Mouse (Mus musculus): ENCODE results near the gene Ltbp2. TPM values are rescaled to one million over a fixed set of nuclear protein-coding genes. Genes with fewer than 3 reads are reported as not detected.

Ltbp2 gene
- polyA plus RNA-seq, 1 experiment from 2014 or later, result 0.10 TPM

DNA sequence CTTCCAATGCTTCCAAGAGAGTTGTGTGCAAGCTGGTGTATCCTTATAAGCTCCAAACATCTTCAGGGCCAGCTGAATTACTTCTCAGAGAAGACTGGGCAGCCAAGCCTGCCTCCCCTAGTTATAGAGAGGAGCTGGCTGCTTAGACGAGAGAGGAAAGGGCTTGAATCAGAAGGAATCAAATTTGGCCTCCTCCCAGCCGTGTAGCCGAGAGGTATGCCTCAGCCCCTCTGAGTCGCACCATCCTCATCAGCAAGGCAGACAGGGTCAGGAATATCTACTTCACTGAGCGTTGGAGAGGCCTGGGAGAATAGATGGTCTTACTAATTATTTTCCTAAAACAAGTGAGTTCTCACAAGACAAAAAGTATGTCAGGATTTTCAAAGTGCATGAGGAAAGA lies 40.7 kb downstream of the Ltbp2 start:
- H3K4me2 ChIP-seq, result no peak overlapping the region
- 72% methylated on average over 5 of the region's 5 CpGs for WGBS (ENCODE audit: insufficient replicate concordance)
- no peaks in the 10 kb centered on the region for H3K36me3 ChIP-seq
- DNase-seq (no peak), ATAC-seq (ENCODE audit: low read depth) (no peak)
- no peak overlapping the region for H3K9ac ChIP-seq
- no peaks in the 10 kb centered on the region for H3K9me3 ChIP-seq (replicated peaks)
- no peak overlapping the region for H3K27ac ChIP-seq
- H3K4me3 ChIP-seq (replicated peaks), result no peak overlapping the region
- peaks cover 8% of the 10 kb centered on the region for H3K4me1 ChIP-seq (replicated peaks)
- peaks cover 16% of the 10 kb centered on the region for H3K27me3 ChIP-seq

DNA sequence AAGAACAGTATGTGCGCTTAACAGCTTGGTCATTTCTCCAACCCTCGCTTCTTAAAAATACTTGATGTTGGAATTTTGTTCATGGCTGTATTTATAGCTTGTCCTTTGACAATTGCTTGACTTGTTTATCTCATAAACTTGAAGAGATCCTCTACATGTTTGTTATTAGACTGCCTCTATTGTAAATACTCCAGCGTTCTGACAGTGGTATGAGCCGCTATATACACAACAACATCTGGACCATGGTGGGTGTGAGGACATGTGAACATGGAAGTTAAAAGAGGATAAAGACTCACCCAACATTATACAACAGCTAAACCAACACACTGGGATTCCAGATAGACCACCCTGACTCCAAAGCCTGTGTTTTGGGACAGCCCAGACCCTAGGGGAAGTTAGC lies 41.6 kb downstream of the Ltbp2 start:
- no peak overlapping the region for H3K9ac ChIP-seq
- no peak overlapping the region for H3K4me2 ChIP-seq
- ATAC-seq (ENCODE audit: low read depth) (no peak), DNase-seq (no peak)
- no peaks in the 10 kb centered on the region for H3K9me3 ChIP-seq (replicated peaks)
- peaks cover 24% of the 10 kb centered on the region for H3K27me3 ChIP-seq
- H3K27ac ChIP-seq, result no peak overlapping the region
- WGBS (ENCODE audit: insufficient replicate concordance), result 82% methylated on average over 4 of the region's 4 CpGs
- H3K4me1 ChIP-seq (replicated peaks), result peaks cover 3% of the 10 kb centered on the region
- H3K36me3 ChIP-seq, result no peaks in the 10 kb centered on the region
- no peak overlapping the region for H3K4me3 ChIP-seq (replicated peaks)

DNA sequence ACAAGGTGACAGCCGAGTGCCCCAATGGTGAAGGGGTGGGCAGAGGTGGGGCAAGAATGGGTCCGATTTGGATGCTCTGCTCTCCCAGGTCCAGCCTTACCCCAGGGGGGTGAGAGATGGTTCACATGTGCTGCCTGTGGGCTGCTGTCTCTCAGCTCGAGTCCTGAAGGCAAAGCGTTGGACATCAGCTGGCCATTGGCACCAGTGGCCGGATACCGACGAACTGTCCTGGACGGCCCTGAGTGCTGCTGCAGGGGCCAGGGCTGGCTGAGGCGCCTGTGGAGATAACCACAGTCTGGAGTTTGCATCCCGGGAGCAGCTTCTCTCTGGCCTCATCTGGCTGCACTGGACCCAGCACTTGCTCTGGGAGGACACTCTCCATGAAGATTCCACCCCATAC lies 44.7 kb downstream of the Ltbp2 start:
- DNase-seq (no peak), ATAC-seq (ENCODE audit: low read depth) (no peak)
- Histone ChIP-seq H3K4me2 (no peak overlapping the region), H3K9me3 (replicated peaks) (no peaks in the 10 kb centered on the region), H3K4me3 (replicated peaks) (no peak overlapping the region), H3K4me1 (replicated peaks) (no peaks in the 10 kb centered on the region), H3K27me3 (peaks cover 48% of the 10 kb centered on the region), H3K36me3 (no peaks in the 10 kb centered on the region), H3K9ac (no peak overlapping the region), H3K27ac (no peak overlapping the region)
- 61% methylated on average over 10 of the region's 10 CpGs for WGBS (ENCODE audit: insufficient replicate concordance)

DNA sequence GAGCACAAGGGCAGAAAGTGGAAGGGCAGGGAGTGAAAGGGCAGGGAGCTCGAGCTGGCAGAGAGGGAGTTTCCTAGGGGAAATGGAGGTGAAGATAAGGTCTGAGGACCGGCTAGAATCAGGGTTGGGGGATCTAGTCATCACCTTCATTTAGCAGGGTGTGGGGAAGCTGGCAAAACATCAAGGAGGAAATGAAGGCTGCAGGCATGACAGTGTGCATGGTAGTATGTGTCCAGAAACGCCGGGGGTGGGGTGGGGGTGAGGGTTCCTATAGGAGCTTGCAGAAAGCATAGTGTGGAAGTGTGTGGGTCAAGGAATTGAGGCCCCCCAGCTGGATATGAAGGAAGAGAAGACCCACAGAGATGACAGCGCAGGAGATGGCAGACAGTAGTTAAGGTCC lies 45.2 kb downstream of the Ltbp2 start:
- Histone ChIP-seq H3K4me2 (no peak overlapping the region), H3K4me3 (replicated peaks) (no peak overlapping the region), H3K27me3 (peaks cover 51% of the 10 kb centered on the region), H3K36me3 (no peaks in the 10 kb centered on the region), H3K27ac (no peak overlapping the region), H3K9ac (no peak overlapping the region), H3K4me1 (replicated peaks) (no peaks in the 10 kb centered on the region), H3K9me3 (replicated peaks) (no peaks in the 10 kb centered on the region)
- ATAC-seq (ENCODE audit: low read depth), result no peak
- 36% methylated on average over 5 of the region's 5 CpGs for WGBS (ENCODE audit: insufficient replicate concordance)
- DNase-seq, result no peak

DNA sequence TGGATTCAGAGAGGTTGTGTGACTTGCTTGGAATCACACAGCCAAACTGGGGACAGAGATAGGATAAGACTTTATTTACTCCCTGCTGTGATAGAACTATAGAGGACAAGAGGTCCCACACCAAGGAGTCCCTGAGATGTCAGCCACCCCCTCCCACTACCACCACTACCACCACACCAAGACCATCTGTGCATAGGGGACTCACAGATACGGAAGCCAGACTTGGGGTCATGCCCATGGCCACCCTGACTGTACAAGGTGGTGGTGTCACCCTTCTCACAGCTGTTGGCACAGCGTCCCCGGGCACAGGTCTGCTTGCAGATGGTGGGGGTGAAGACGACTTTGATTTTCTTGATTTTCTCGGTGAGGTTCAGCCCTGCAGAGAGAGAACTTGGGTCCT lies 45.9 kb downstream of the Ltbp2 start:
- no peak for ATAC-seq (ENCODE audit: low read depth)
- Histone ChIP-seq H3K36me3 (no peaks in the 10 kb centered on the region), H3K4me1 (replicated peaks) (no peaks in the 10 kb centered on the region), H3K4me3 (replicated peaks) (no peak overlapping the region), H3K9me3 (replicated peaks) (no peaks in the 10 kb centered on the region), H3K4me2 (no peak overlapping the region), H3K9ac (no peak overlapping the region), H3K27ac (no peak overlapping the region), H3K27me3 (peaks cover 53% of the 10 kb centered on the region)
- DNase-seq, result no peak
- 64% methylated on average over 5 of the region's 5 CpGs for WGBS (ENCODE audit: insufficient replicate concordance)

GRCm38 (mm10) chr12:84829913-84830312 lies 46.4 kb downstream of the Ltbp2 start:
- no peaks in the 10 kb centered on the region for H3K36me3 ChIP-seq
- ATAC-seq (ENCODE audit: low read depth) (no peak), DNase-seq (no peak)
- no peak overlapping the region for H3K4me3 ChIP-seq (replicated peaks)
- peaks cover 56% of the 10 kb centered on the region for H3K27me3 ChIP-seq
- 69% methylated on average over 10 of the region's 10 CpGs for WGBS (ENCODE audit: insufficient replicate concordance)
- no peak overlapping the region for H3K9ac ChIP-seq
- H3K27ac ChIP-seq, result no peak overlapping the region
- no peaks in the 10 kb centered on the region for H3K4me1 ChIP-seq (replicated peaks)
- H3K9me3 ChIP-seq (replicated peaks), result no peaks in the 10 kb centered on the region
- H3K4me2 ChIP-seq, result no peak overlapping the region

- H3K4me1 ChIP-seq (replicated peaks), result no peaks in the 10 kb centered on the region
- peaks cover 56% of the 10 kb centered on the region for H3K27me3 ChIP-seq
- no peaks in the 10 kb centered on the region for H3K36me3 ChIP-seq
- ATAC-seq (ENCODE audit: low read depth) (no peak), DNase-seq (no peak)
- H3K4me3 ChIP-seq (replicated peaks), result no peak overlapping the region
- no peaks in the 10 kb centered on the region for H3K9me3 ChIP-seq (replicated peaks)
- H3K27ac ChIP-seq, result no peak overlapping the region
- H3K9ac ChIP-seq, result no peak overlapping the region
- no peak overlapping the region for H3K4me2 ChIP-seq
- WGBS (ENCODE audit: insufficient replicate concordance), result 68% methylated on average over 20 of the region's 20 CpGs
These were observed 47.1 kb downstream of the Ltbp2 start for GRCm38 (mm10) chr12:84829109-84829724.

GRCm38 (mm10) chr12:84827384-84827933 lies 48.9 kb downstream of the Ltbp2 start:
- no peak for ATAC-seq (ENCODE audit: low read depth)
- H3K9ac ChIP-seq, result no peak overlapping the region
- no peaks in the 10 kb centered on the region for H3K36me3 ChIP-seq
- H3K4me3 ChIP-seq (replicated peaks), result no peak overlapping the region
- H3K4me1 ChIP-seq (replicated peaks), result no peaks in the 10 kb centered on the region
- WGBS (ENCODE audit: insufficient replicate concordance), result 48% methylated on average over 8 of the region's 8 CpGs
- peaks cover 56% of the 10 kb centered on the region for H3K27me3 ChIP-seq
- no peak for DNase-seq
- H3K27ac ChIP-seq, result no peak overlapping the region
- H3K9me3 ChIP-seq (replicated peaks), result no peaks in the 10 kb centered on the region
- no peak overlapping the region for H3K4me2 ChIP-seq

GRCm38 (mm10) chr12:84824203-84824602 lies 52.1 kb downstream of the Ltbp2 start:
- Histone ChIP-seq H3K27ac (no peak overlapping the region), H3K27me3 (peaks cover 31% of the 10 kb centered on the region), H3K9ac (no peak overlapping the region), H3K4me2 (no peak overlapping the region), H3K4me3 (replicated peaks) (no peak overlapping the region), H3K4me1 (replicated peaks) (peaks cover 21% of the 10 kb centered on the region), H3K9me3 (replicated peaks) (no peaks in the 10 kb centered on the region), H3K36me3 (no peaks in the 10 kb centered on the region)
- ATAC-seq (ENCODE audit: low read depth) (no peak), DNase-seq (no peak)
- 61% methylated on average over 5 of the region's 5 CpGs for WGBS (ENCODE audit: insufficient replicate concordance)

DNA sequence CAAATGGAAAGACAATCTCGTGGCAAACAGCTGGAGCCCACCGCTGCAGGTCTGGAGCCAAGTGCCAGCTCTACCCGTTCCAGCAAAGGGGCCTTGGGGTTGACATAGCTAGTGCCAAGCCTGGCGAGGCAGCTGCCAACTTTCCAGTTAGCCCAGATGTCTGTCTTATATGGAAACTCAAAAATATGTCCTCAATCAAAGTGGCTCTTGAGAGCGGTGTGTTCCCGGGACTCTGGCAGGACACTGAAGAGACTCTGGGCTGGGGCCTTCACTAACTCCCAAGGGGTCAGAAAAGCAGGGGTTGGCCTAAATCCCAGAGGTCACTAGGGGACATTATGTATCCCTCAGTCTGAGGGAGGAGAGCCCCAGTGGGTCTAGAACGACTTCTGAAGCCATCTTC lies 52.7 kb downstream of the Ltbp2 start:
- no peak overlapping the region for H3K27ac ChIP-seq
- no peak for DNase-seq
- H3K36me3 ChIP-seq, result no peaks in the 10 kb centered on the region
- peaks cover 27% of the 10 kb centered on the region for H3K4me1 ChIP-seq (replicated peaks)
- no peak overlapping the region for H3K4me2 ChIP-seq
- peaks cover 25% of the 10 kb centered on the region for H3K27me3 ChIP-seq
- H3K9me3 ChIP-seq (replicated peaks), result no peaks in the 10 kb centered on the region
- no peak overlapping the region for H3K4me3 ChIP-seq (replicated peaks)
- H3K9ac ChIP-seq, result no peak overlapping the region
- 72% methylated on average over 7 of the region's 7 CpGs for WGBS (ENCODE audit: insufficient replicate concordance)
- ATAC-seq (ENCODE audit: low read depth), result no peak

GRCm38 (mm10) chr12:84819236-84820168 lies 56.8 kb downstream of the Ltbp2 start:
- ATAC-seq (ENCODE audit: low read depth), result peak; percentile 99
- H3K27ac ChIP-seq, result peak overlapping the region; percentile 94
- 67% methylated on average over 13 of the region's 13 CpGs for whole genome bisulfite sequencing (ENCODE audit: insufficient replicate concordance)

More at GRCm38 (mm10) chr12:84819236-84820168, 56.8 kb downstream of the Ltbp2 start:
- Histone ChIP-seq H3K36me3 (no peaks in the 10 kb centered on the region), H3K4me1 (replicated peaks) (peaks cover 52% of the 10 kb centered on the region), H3K9me3 (replicated peaks) (no peaks in the 10 kb centered on the region), H3K4me3 (replicated peaks) (no peak overlapping the region), H3K9ac (peak overlapping the region; percentile 57), H3K4me2 (peak overlapping the region; percentile 47), H3K27me3 (peaks cover 5% of the 10 kb centered on the region; the same call in 1 of the 2 replicates)
- peak; percentile 79 for DNase-seq
